Mouse (Mus musculus): Measurements from ENCODE around the gene Etfdh. TPM values are rescaled to one million over a fixed set of nuclear protein-coding genes. Genes with fewer than 3 reads are reported as not detected.
A peak's percentile ranks its signal among the peaks of the same experiment; 100 is the strongest.

The Etfdh gene
- polyA plus RNA-seq, 1 experiment from 2014 or later = 45.6 TPM

GRCm38 (mm10) chr3:79628561-79629415 is 512 bp downstream of the Etfdh start, which contains the start of gene 4930579G24Rik:
Gene 4930579G24Rik (plus strand): TSS chr3:79629079.
- Histone ChIP-seq H3K4me2 (ENCODE audit: low read length) (peak within 1 kb of the TSS; percentile 91), H3K27me3 (replicated peaks; ENCODE audit: control insufficient read depth, insufficient read depth, low read length) (no peaks in the 10 kb centered on the region), H3K27ac (ENCODE audit: low read depth, low read length) (peak within 1 kb of the TSS; percentile 80), H3K36me3 (ENCODE audit: control insufficient read depth, insufficient read depth, low read length) (peaks cover 15% of the 10 kb centered on the region), H3K4me3 (ENCODE audit: low read length) (peak within 1 kb of the TSS; percentile 57), H3K4me1 (ENCODE audit: control insufficient read depth, insufficient read depth, low read depth, low read length) (peaks cover 9% of the 10 kb centered on the region; the same call in 1 of the 2 replicates), H3K9me3 (ENCODE audit: control insufficient read depth, low read length) (peaks cover 2% of the 10 kb centered on the region; the same call in 1 of the 2 replicates), H3K9ac (ENCODE audit: low read depth, low read length) (peak within 1 kb of the TSS; percentile 79)
- WGBS = under 1% methylated on average over 60 of the region's 60 CpGs
- peak; percentile 99 for ATAC-seq

DNA sequence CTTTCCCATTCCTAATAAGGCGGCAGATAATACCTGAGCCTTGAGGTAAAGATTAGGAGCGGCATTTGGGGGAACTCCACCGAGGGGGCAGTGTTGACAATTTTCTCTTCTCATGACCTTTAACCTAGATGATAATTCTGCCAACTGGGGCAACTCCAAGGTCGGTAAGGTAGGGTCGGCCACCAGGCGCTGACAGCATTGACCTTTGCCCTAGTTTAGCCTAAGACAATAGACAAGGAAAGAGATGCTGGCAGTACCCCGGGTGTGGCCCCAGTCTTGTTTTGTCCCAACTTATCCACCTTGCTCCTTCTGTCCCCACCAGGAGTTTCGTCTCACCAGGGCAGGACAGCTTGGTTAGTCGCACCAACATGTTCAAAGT is 1.1 kb downstream of the Etfdh start:
- H3K4me1 ChIP-seq (ENCODE audit: control insufficient read depth, insufficient read depth, low read depth, low read length) = peaks cover 9% of the 10 kb centered on the region; the same call in 1 of the 2 replicates
- 0% methylated on average over 9 of the region's 9 CpGs for WGBS

GRCm38 (mm10) chr3:79627484-79628181 is 1.7 kb downstream of the Etfdh start:
- peak overlapping the region; percentile 57 for H3K4me3 ChIP-seq (ENCODE audit: low read length)
- H3K36me3 ChIP-seq (ENCODE audit: control insufficient read depth, insufficient read depth, low read length) = peaks cover 12% of the 10 kb centered on the region
- H3K4me1 ChIP-seq (ENCODE audit: control insufficient read depth, insufficient read depth, low read depth, low read length) = peaks cover 9% of the 10 kb centered on the region; the same call in 1 of the 2 replicates
- peak overlapping the region; percentile 79 for H3K9ac ChIP-seq (ENCODE audit: low read depth, low read length)
- H3K27me3 ChIP-seq (replicated peaks; ENCODE audit: control insufficient read depth, insufficient read depth, low read length) = no peaks in the 10 kb centered on the region
- H3K27ac ChIP-seq (ENCODE audit: low read depth, low read length) = no peak overlapping the region; the same call in 1 of the 2 replicates
- WGBS = 22% methylated on average over 10 of the region's 10 CpGs
- no peaks in the 10 kb centered on the region for H3K9me3 ChIP-seq (ENCODE audit: control insufficient read depth, low read length)
- no peak for ATAC-seq
- H3K4me2 ChIP-seq (ENCODE audit: low read length) = peak overlapping the region; percentile 91

More for the DNA sequence above, 1.1 kb downstream of the Etfdh start:
- Histone ChIP-seq H3K4me3 (ENCODE audit: low read length) (peak overlapping the region; percentile 57), H3K9me3 (ENCODE audit: control insufficient read depth, low read length) (no peaks in the 10 kb centered on the region), H3K27me3 (replicated peaks; ENCODE audit: control insufficient read depth, insufficient read depth, low read length) (no peaks in the 10 kb centered on the region), H3K27ac (ENCODE audit: low read depth, low read length) (peak overlapping the region; percentile 80), H3K36me3 (ENCODE audit: control insufficient read depth, insufficient read depth, low read length) (peaks cover 12% of the 10 kb centered on the region), H3K9ac (ENCODE audit: low read depth, low read length) (peak overlapping the region; percentile 79), H3K4me2 (ENCODE audit: low read length) (peak overlapping the region; percentile 91)
- no peak for ATAC-seq

- Histone ChIP-seq H3K4me1 (ENCODE audit: control insufficient read depth, insufficient read depth, low read depth, low read length) (no peaks in the 10 kb centered on the region), H3K36me3 (ENCODE audit: control insufficient read depth, insufficient read depth, low read length) (peaks cover 36% of the 10 kb centered on the region), H3K27ac (ENCODE audit: low read depth, low read length) (no peak overlapping the region), H3K9me3 (ENCODE audit: control insufficient read depth, low read length) (no peaks in the 10 kb centered on the region), H3K9ac (ENCODE audit: low read depth, low read length) (no peak overlapping the region), H3K4me3 (ENCODE audit: low read length) (no peak overlapping the region), H3K27me3 (replicated peaks; ENCODE audit: control insufficient read depth, insufficient read depth, low read length) (no peaks in the 10 kb centered on the region), H3K4me2 (ENCODE audit: low read length) (no peak overlapping the region)
- ATAC-seq = no peak
- 100% methylated on average over 2 of the region's 2 CpGs for WGBS
These were observed 19.4 kb downstream of the Etfdh start for GRCm38 (mm10) chr3:79609886-79610285.

- H3K9me3 ChIP-seq (ENCODE audit: control insufficient read depth, low read length) = no peaks in the 10 kb centered on the region
- peaks cover 13% of the 10 kb centered on the region for H3K4me1 ChIP-seq (ENCODE audit: control insufficient read depth, insufficient read depth, low read depth, low read length)
- 97% methylated on average over 7 of the region's 7 CpGs for WGBS
- ATAC-seq = no peak
- no peak overlapping the region for H3K9ac ChIP-seq (ENCODE audit: low read depth, low read length)
- H3K4me2 ChIP-seq (ENCODE audit: low read length) = no peak overlapping the region
- H3K27me3 ChIP-seq (replicated peaks; ENCODE audit: control insufficient read depth, insufficient read depth, low read length) = no peaks in the 10 kb centered on the region
- H3K27ac ChIP-seq (ENCODE audit: low read depth, low read length) = no peak overlapping the region
- peaks cover 31% of the 10 kb centered on the region for H3K36me3 ChIP-seq (ENCODE audit: control insufficient read depth, insufficient read depth, low read length)
- H3K4me3 ChIP-seq (ENCODE audit: low read length) = no peak overlapping the region
These were observed 33.8 kb downstream of the Etfdh start for GRCm38 (mm10) chr3:79595468-79595867.

DNA sequence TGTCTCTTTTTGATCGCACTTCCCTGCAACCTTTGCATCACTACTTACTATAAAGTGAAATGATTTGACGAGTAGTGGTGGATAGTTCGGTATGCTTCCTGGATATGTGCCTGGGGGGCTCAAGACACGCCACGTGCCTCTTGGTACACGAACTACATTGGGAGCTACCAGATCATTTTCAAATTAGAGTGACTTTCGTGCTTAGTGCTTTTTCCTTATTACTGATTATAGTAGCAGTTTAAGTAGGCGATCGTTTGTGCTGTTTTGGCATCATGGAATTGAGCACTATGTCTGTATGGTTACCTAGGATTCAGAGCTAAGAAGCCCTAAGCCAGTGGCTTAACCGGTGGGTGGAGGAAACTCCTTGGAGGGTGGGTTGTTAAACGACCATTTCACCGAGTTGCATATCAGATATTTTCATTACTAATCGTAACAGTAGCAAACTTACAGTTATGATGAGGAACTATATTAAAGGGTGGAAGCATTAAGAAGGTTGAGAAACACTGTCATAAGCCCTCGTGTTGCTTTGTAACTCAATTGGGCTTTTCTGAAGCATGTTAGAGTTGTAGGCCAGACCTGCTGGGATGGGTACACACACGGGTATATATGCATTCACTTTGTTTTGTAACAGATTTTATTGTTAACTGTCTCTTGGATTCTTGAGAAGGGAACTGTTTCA is 37.4 kb downstream of the Etfdh start:
- ATAC-seq = 0 out of 2 replicates have a peak, but pooled peaks have one; percentile 1
- WGBS = 8% methylated on average over 15 of the region's 15 CpGs
- H3K4me2 ChIP-seq (ENCODE audit: low read length) = peak overlapping the region; percentile 83
- peak overlapping the region; percentile 65 for H3K4me3 ChIP-seq (ENCODE audit: low read length)
- peak overlapping the region; percentile 77 for H3K9ac ChIP-seq (ENCODE audit: low read depth, low read length)
- H3K9me3 ChIP-seq (ENCODE audit: control insufficient read depth, low read length) = no peaks in the 10 kb centered on the region
- peaks cover 16% of the 10 kb centered on the region for H3K36me3 ChIP-seq (ENCODE audit: control insufficient read depth, insufficient read depth, low read length)
- peak overlapping the region; percentile 74 for H3K27ac ChIP-seq (ENCODE audit: low read depth, low read length)
- peaks cover 13% of the 10 kb centered on the region for H3K4me1 ChIP-seq (ENCODE audit: control insufficient read depth, insufficient read depth, low read depth, low read length)
- no peaks in the 10 kb centered on the region for H3K27me3 ChIP-seq (replicated peaks; ENCODE audit: control insufficient read depth, insufficient read depth, low read length)

DNA sequence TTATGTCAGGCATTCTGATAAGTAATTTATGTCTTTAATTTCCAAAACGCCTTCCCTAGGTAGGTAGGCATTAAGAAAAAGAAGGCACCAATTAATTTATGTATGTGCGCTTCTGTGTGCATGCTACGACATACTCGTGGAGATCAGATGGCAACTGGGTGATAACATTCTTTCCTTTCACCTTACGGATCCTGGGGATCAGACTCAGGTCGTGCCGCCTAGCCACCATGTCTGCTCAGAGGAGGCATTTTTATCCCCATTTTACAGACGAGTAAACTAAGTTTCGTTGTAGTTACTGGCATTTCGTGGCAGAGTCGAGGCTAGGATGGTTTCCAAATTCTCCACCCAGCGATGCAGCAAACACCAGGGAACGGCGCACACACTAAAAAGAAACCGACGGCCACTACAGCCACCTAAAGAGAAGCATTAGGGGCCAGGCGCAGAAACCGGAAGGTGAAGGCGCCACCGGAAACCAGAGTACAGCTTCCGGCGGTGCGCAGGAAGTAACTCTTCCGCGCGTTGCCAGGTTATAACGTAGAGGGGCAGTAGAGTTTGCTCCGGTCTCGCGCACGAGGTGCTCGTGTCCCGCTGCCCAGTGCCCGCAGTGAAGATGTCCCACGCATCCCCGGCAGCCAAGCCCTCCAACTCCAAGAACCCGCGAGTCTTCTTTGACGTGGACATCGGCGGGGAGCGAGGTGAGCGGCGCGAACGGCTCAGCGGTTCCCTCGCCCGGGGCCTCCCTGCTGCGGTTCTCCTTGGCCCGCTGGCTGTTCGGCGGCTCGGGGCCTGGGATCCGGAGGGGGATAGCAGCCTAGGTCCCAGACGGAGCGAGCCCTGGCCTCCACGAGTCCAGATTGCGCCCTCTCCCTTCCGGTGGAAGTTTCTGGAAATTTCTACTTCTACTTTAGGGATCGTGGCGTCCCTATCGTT is 38.2 kb downstream of the Etfdh start, which contains the start of gene Ppid:
Ppid (plus strand) TSS at position 480 of the 930 bp plus-strand sequence.
- H3K4me1 ChIP-seq (ENCODE audit: control insufficient read depth, insufficient read depth, low read depth, low read length) = peaks cover 13% of the 10 kb centered on the region
- ATAC-seq = peak; percentile 92
- H3K27me3 ChIP-seq (replicated peaks; ENCODE audit: control insufficient read depth, insufficient read depth, low read length) = no peaks in the 10 kb centered on the region
- H3K4me3 ChIP-seq (ENCODE audit: low read length) = peak within 1 kb of the TSS; percentile 65
- 3% methylated on average over 63 of the region's 63 CpGs for WGBS
- peak within 1 kb of the TSS; percentile 77 for H3K9ac ChIP-seq (ENCODE audit: low read depth, low read length)
- H3K27ac ChIP-seq (ENCODE audit: low read depth, low read length) = peak within 1 kb of the TSS; percentile 74
- H3K9me3 ChIP-seq (ENCODE audit: control insufficient read depth, low read length) = no peaks in the 10 kb centered on the region
- H3K4me2 ChIP-seq (ENCODE audit: low read length) = peak within 1 kb of the TSS; percentile 83
- peaks cover 13% of the 10 kb centered on the region for H3K36me3 ChIP-seq (ENCODE audit: control insufficient read depth, insufficient read depth, low read length)

DNA sequence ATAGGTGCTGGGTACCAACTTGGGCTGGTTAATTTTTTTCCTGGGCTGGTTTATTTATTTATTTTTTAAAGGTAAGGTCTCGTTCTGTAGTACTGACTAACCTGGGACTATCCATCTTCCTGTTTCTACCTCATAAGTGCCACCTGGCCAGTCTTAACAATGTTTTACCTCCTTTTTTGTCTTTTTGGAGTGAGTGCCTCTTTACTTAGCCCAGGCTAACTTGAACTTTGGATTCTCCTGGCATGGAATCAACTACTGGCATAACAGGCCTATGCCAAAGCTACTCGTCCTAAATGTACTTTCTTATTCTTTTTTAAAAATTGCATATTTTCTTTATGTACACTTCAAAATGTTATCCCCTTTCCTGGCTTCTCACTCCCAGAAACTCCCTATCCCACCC is 39.6 kb downstream of the Etfdh start:
- Histone ChIP-seq H3K9me3 (ENCODE audit: control insufficient read depth, low read length) (no peaks in the 10 kb centered on the region), H3K4me2 (ENCODE audit: low read length) (no peak overlapping the region), H3K9ac (ENCODE audit: low read depth, low read length) (no peak overlapping the region), H3K4me1 (ENCODE audit: control insufficient read depth, insufficient read depth, low read depth, low read length) (peaks cover 13% of the 10 kb centered on the region), H3K36me3 (ENCODE audit: control insufficient read depth, insufficient read depth, low read length) (0 out of 2 replicates have a peak, but pooled peaks cover 4% of the 10 kb centered on the region), H3K27ac (ENCODE audit: low read depth, low read length) (no peak overlapping the region), H3K27me3 (replicated peaks; ENCODE audit: control insufficient read depth, insufficient read depth, low read length) (no peaks in the 10 kb centered on the region), H3K4me3 (ENCODE audit: low read length) (no peak overlapping the region)
- 85% methylated on average over 2 of the region's 2 CpGs for WGBS
- no peak for ATAC-seq
